Mouse (Mus musculus) E14TG2a.4 (cell line): Measurements from ENCODE around the gene Ier3.

Experiments used
- CTCF ChIP-seq: conservative IDR thresholded peaks from 2 replicates; pipeline ENCODE4 v1.5.1; 2014; ENCODE audit warnings: low read length
- POU5F1 ChIP-seq: IDR thresholded peaks from 2 replicates; pipeline ENCODE4 v1.6.1; 2014; ENCODE audit warnings: low read length, borderline replicate concordance

DNA sequence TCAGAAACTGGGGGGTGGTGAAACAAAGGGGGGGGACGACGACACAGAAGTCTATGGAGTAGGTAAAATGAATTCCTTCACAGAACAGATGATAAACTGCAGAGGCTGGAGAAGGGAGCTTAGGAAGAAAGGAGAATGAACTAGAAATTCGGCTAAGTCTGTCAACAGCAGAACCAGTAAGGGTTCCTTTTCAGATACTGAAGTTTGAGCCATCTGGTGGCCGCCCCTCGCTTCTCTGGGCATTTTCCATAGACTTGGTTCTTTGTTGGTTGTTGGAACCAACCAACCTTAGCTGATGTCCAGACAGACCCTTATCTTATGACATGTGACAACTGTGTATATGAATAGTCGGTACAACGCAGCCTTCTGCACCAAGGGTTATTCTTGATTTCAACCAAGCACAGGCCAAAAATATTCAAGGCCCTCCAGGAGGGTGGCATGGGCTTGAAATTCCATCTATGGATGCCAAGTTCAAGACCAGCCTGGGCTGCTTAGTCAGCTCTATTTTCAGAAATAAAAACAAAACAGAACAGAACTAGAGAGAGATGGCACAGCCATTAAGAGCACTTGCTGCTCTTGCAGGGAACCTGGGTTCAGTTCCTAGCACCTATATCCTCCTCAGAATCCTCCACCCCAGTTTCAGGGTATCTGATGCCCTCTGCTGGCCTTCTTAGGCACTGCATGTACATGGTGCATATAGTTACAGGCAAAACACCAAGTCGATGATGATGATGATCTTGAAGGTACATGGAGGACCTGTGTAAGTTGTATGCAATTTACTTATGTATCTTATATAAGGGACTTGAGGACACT, 49.6 kb downstream of the Ier3 start:
- peak; percentile 85 for TF ChIP-seq CTCF
- TF ChIP-seq POU5F1: no peak
